Comparison of ENCODE assay signal across 8 mouse cellular contexts in the genomic region with DNA sequence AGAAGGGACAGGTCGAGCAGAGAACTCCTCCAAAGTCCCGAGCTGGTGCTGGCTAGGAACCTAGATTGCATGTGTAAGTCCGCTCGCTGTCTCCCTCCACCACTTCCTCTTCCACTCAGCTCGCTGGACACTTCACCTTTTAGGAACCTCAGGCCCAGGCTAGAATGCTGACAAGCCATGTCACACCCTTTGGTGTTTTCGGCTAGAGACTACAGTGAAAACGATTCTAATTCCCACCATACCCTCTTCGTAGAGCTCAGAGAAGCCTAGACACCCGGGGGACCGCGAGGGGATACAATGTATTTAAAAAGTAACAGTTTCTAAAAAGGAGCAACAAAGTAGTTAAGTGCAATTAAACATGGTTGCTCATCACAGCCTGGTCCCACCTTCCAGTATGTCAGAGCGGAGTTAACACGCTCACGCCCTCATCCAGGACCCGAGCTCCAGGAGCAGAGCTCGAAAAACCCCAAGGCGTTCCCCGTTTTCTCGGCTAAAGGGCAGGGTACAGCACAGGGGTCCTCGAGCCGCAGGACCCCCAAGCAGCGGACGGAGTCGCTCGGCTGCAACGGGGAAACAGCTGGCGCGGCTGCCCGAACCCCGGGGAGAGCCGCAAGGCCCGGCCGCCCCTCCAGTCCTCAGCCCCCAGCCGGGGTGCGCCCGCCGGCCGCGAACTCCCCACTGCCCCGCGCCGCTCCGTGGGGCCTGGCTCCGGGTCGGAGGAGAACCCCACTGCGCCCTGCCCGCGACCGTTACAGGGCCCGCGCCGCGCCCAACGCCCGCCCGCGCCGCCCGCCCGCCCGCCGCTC. TPM values are rescaled to one million over a fixed set of nuclear protein-coding genes. Genes with fewer than 3 reads are reported as not detected.
DNase-seq lines count a peak whose midpoint lies in the region; ATAC-seq and TF ChIP-seq lines count a peak whose summit lies in the region.

No protein-coding gene starts in this region.

- no peaks in the 10 kb centered on the region for H3K27me3 ChIP-seq in hindbrain, postnatal 0 days (ENCODE audit: insufficient read depth, low read length)
- no peaks in the 10 kb centered on the region for H3K27me3 ChIP-seq in liver, embryonic 13.5 days
- H3K27me3 ChIP-seq in myocyte (ENCODE audit: control insufficient read depth, insufficient read depth, insufficient read length) = no peaks in the 10 kb centered on the region

- TF ChIP-seq POLR2A in embryonic fibroblast, embryonic 13.5 days (IDR thresholded peaks at IDR 0.05; ENCODE audit: low read depth, low read length) = no peak
- TF ChIP-seq POLR2A in myocyte (IDR thresholded peaks at IDR 0.05; ENCODE audit: insufficient read length, low read depth) = no peak

- H3K9ac ChIP-seq in hindbrain, postnatal 0 days (replicated peaks; ENCODE audit: low read length) = peak overlapping the region; percentile 98
- H3K9ac ChIP-seq in liver, embryonic 13.5 days = peak overlapping the region; percentile 94

- peak; percentile 38 to 42 for DNase-seq in heart, adult 18-20 months
- DNase-seq in heart, postnatal 25 days (ENCODE audit: low spot score) = no peak
- DNase-seq in MN1 (ENCODE audit: low spot score) = peak; percentile 65
- DNase-seq in hindbrain, postnatal 0 days (ENCODE audit: low spot score) = peak; percentile 11
- DNase-seq in liver, embryonic 13.5 days = peak; percentile 36
- DNase-seq in thymus, postnatal 25 days = no peak

- H3K27ac ChIP-seq in embryonic fibroblast, embryonic 13.5 days (ENCODE audit: insufficient read depth, low read length) = peak overlapping the region; percentile 9; the same call in 1 of the 2 replicates
- peak overlapping the region; percentile 82 for H3K27ac ChIP-seq in hindbrain, postnatal 0 days
- H3K27ac ChIP-seq in liver, embryonic 13.5 days = peak overlapping the region; percentile 94

- TF ChIP-seq CTCF in embryonic fibroblast, embryonic 13.5 days (IDR thresholded peaks at IDR 0.05; ENCODE audit: borderline replicate concordance, insufficient read depth, low read length) = no peak
- TF ChIP-seq CTCF in hindbrain, postnatal 0 days (IDR thresholded peaks at IDR 0.05; ENCODE audit: low read depth) = no peak

- peak; percentile 78 for ATAC-seq in hindbrain, postnatal 0 days
- peak; percentile 69 for ATAC-seq in liver, embryonic 13.5 days (ENCODE audit: low read depth)

- H3ac ChIP-seq in myocyte (ENCODE audit: control insufficient read depth, insufficient read length) = peak overlapping the region; percentile 69

- no peaks in the 10 kb centered on the region for H3K36me3 ChIP-seq in hindbrain, postnatal 0 days (ENCODE audit: insufficient read depth, low read length)
- peaks cover 17% of the 10 kb centered on the region for H3K36me3 ChIP-seq in liver, embryonic 13.5 days
- H3K36me3 ChIP-seq in myocyte (ENCODE audit: control insufficient read depth, insufficient read depth) = no peaks in the 10 kb centered on the region

- under 1% methylated on average over 49 of the region's 62 CpGs for WGBS in hindbrain, postnatal 0 days
- WGBS in liver, embryonic 13.5 days (ENCODE audit: insufficient replicate concordance) = under 1% methylated on average over 33 of the region's 62 CpGs

- no peaks in the 10 kb centered on the region for H3K9me3 ChIP-seq in hindbrain, postnatal 0 days (ENCODE audit: low read length)
- H3K9me3 ChIP-seq in liver, embryonic 13.5 days (replicated peaks) = no peaks in the 10 kb centered on the region

- intact Hi-C loops in heart, postnatal 25 days (cut with DNase I) = loop anchor here (2.0 kb wide), 1 partner anchor 32 kb away; the partner anchor contains the start of gene Rpl11

- H3K4me1 ChIP-seq in embryonic fibroblast, embryonic 13.5 days (ENCODE audit: control insufficient read depth, insufficient read depth, low read length) = peaks cover 9% of the 10 kb centered on the region
- peaks cover 5% of the 10 kb centered on the region; the same call in 1 of the 2 replicates for H3K4me1 ChIP-seq in hindbrain, postnatal 0 days (ENCODE audit: insufficient read depth, low read length)
- peaks cover 45% of the 10 kb centered on the region for H3K4me1 ChIP-seq in liver, embryonic 13.5 days (replicated peaks)

- peak overlapping the region; percentile 98 for H3K4me3 ChIP-seq in embryonic fibroblast, embryonic 13.5 days (ENCODE audit: insufficient read depth, low read length)
- peak overlapping the region; percentile 98 for H3K4me3 ChIP-seq in hindbrain, postnatal 0 days (ENCODE audit: low read length)
- H3K4me3 ChIP-seq in liver, embryonic 13.5 days (replicated peaks) = peak overlapping the region; percentile 79
- peak overlapping the region; percentile 80 for H3K4me3 ChIP-seq in myocyte

- H3K4me2 ChIP-seq in hindbrain, postnatal 0 days (ENCODE audit: low read depth, low read length) = peak overlapping the region; percentile 98
- H3K4me2 ChIP-seq in liver, embryonic 13.5 days = peak overlapping the region; percentile 83
- H3K4me2 ChIP-seq in myocyte (ENCODE audit: low read depth) = peak overlapping the region; percentile 92

- peaks cover 52% of the 10 kb centered on the region for H3K79me2 ChIP-seq in myocyte (ENCODE audit: control insufficient read depth, insufficient read depth)

TF ChIP-seq in myocyte, 11 proteins besides CTCF, POLR2A, EP300 and RAD21:
- no peak for TF ChIP-seq TCF3 (IDR thresholded peaks at IDR 0.05; ENCODE audit: insufficient read length, low read depth)
- TF ChIP-seq MAX (IDR thresholded peaks at IDR 0.05; ENCODE audit: low read depth) = no peak
- TF ChIP-seq E2F4 (IDR thresholded peaks at IDR 0.05; ENCODE audit: insufficient read depth) = no peak
- TF ChIP-seq POLR2AphosphoS2 (IDR thresholded peaks at IDR 0.05; ENCODE audit: insufficient read length, low read depth) = no peak
- no peak for TF ChIP-seq CEBPB (IDR thresholded peaks at IDR 0.05; ENCODE audit: insufficient read depth, poor library complexity, severe bottlenecking)
- TF ChIP-seq MYOG (IDR thresholded peaks at IDR 0.05; ENCODE audit: control insufficient read depth in 1 of 3, insufficient read depth in 1 of 3, insufficient read length in 2 of 3, low read depth in 2 of 3) = no peak
- no peak for TF ChIP-seq SRF (IDR thresholded peaks at IDR 0.05; ENCODE audit: control insufficient read depth, insufficient read length, low read depth)
- TF ChIP-seq MYOD1 (IDR thresholded peaks at IDR 0.05; ENCODE audit: control insufficient read depth in 1 of 3, insufficient read length in 2 of 3, low read depth in 2 of 3) = no peak
- TF ChIP-seq TCF12 (IDR thresholded peaks at IDR 0.05; ENCODE audit: insufficient read depth, poor library complexity, severe bottlenecking) = no peak

RNA-seq across cellular contexts. Expression of gene Eloa, which starts 0.6 kb away (rescaled TPM):
- 10 to 100 TPM; 33.8 to 34.4 TPM for total RNA-seq in heart, adult 18-20 months (2021)
- total RNA-seq in heart, postnatal 25 days (2021) = 10 to 100 TPM; 32.8 to 34.4 TPM
- polyA plus RNA-seq in embryonic fibroblast, embryonic 13.5 days (2011; ENCODE audit: insufficient read length, low read depth, missing spikeins) = 39.8 and 43.8 TPM in 2 replicates
- total RNA-seq in hindbrain, postnatal 0 days (2014; rRNA removed) = 20.9 and 26.5 TPM in 2 replicates
- polyA plus RNA-seq in hindbrain, postnatal 0 days (2015; fragmentation: Nextera tagmentation; extraction: Ambion mirVana) = 19.7 and 19.8 TPM in 2 replicates
- polyA plus RNA-seq in liver, embryonic 13.5 days (2015; fragmentation: Nextera tagmentation; extraction: Ambion mirVana) = 27.7 and 35.1 TPM in 2 replicates
- polyA plus RNA-seq in myocyte (2012; fragmentation: generic; extraction: Trizol) = 17.2 TPM

RNA-seq across cellular contexts. Expression of gene Rpl11, which starts 32.3 kb away (rescaled TPM):
- total RNA-seq in heart, adult 18-20 months (2021) = 100 to 1,000 TPM; 285 to 315 TPM
- 100 to 1,000 TPM; 230 to 252 TPM for total RNA-seq in heart, postnatal 25 days (2021)
- 1,040 and 1,174 TPM in 2 replicates for polyA plus RNA-seq in embryonic fibroblast, embryonic 13.5 days (2011; ENCODE audit: insufficient read length, low read depth, missing spikeins)
- 765 and 914 TPM in 2 replicates for total RNA-seq in hindbrain, postnatal 0 days (2014; rRNA removed)
- polyA plus RNA-seq in hindbrain, postnatal 0 days (2015; fragmentation: Nextera tagmentation; extraction: Ambion mirVana) = 297 and 312 TPM in 2 replicates
- 341 and 377 TPM in 2 replicates for polyA plus RNA-seq in liver, embryonic 13.5 days (2015; fragmentation: Nextera tagmentation; extraction: Ambion mirVana)
- polyA plus RNA-seq in myocyte (2012; fragmentation: generic; extraction: Trizol) = 1,551 TPM

RNA-seq across cellular contexts. Expression of gene Pithd1, which starts 33.9 kb away (rescaled TPM):
- total RNA-seq in heart, adult 18-20 months (2021) = 10 to 100 TPM; 22.1 to 25.1 TPM
- total RNA-seq in heart, postnatal 25 days (2021) = 10 to 100 TPM; 16.0 to 18.0 TPM
- polyA plus RNA-seq in embryonic fibroblast, embryonic 13.5 days (2011; ENCODE audit: insufficient read length, low read depth, missing spikeins) = 17.5 and 22.1 TPM in 2 replicates
- 53.2 and 60.2 TPM in 2 replicates for total RNA-seq in hindbrain, postnatal 0 days (2014; rRNA removed)
- 84.5 and 85.7 TPM in 2 replicates for polyA plus RNA-seq in hindbrain, postnatal 0 days (2015; fragmentation: Nextera tagmentation; extraction: Ambion mirVana)
- polyA plus RNA-seq in liver, embryonic 13.5 days (2015; fragmentation: Nextera tagmentation; extraction: Ambion mirVana) = 99.8 and 111 TPM in 2 replicates
- polyA plus RNA-seq in myocyte (2012; fragmentation: generic; extraction: Trizol) = 35.2 TPM

RNA-seq across cellular contexts. Expression of gene Lypla2, which starts 48.5 kb away (rescaled TPM):
- 10 to 100 TPM; 36.6 to 37.8 TPM for total RNA-seq in heart, adult 18-20 months (2021)
- total RNA-seq in heart, postnatal 25 days (2021) = 10 to 100 TPM; 34.6 to 37.6 TPM
- polyA plus RNA-seq in embryonic fibroblast, embryonic 13.5 days (2011; ENCODE audit: insufficient read length, low read depth, missing spikeins) = 31.6 and 35.5 TPM in 2 replicates
- total RNA-seq in hindbrain, postnatal 0 days (2014; rRNA removed) = 135 and 172 TPM in 2 replicates
- polyA plus RNA-seq in hindbrain, postnatal 0 days (2015; fragmentation: Nextera tagmentation; extraction: Ambion mirVana) = 183 and 186 TPM in 2 replicates
- polyA plus RNA-seq in liver, embryonic 13.5 days (2015; fragmentation: Nextera tagmentation; extraction: Ambion mirVana) = 48.9 and 49.7 TPM in 2 replicates
- polyA plus RNA-seq in myocyte (2012; fragmentation: generic; extraction: Trizol) = 60.9 TPM

RNA-seq across cellular contexts. Expression of gene Gale, which starts 57.4 kb away (rescaled TPM):
- 1 to 10 TPM; 1.8 to 2.7 TPM for total RNA-seq in heart, adult 18-20 months (2021)
- total RNA-seq in heart, postnatal 25 days (2021) = 1 to 10 TPM; 1.8 to 2.5 TPM
- polyA plus RNA-seq in embryonic fibroblast, embryonic 13.5 days (2011; ENCODE audit: insufficient read length, low read depth, missing spikeins) = 12.7 and 18.0 TPM in 2 replicates
- total RNA-seq in hindbrain, postnatal 0 days (2014; rRNA removed) = 36.2 and 41.2 TPM in 2 replicates
- 39.8 and 40.2 TPM in 2 replicates for polyA plus RNA-seq in hindbrain, postnatal 0 days (2015; fragmentation: Nextera tagmentation; extraction: Ambion mirVana)
- 35.6 and 35.7 TPM in 2 replicates for polyA plus RNA-seq in liver, embryonic 13.5 days (2015; fragmentation: Nextera tagmentation; extraction: Ambion mirVana)
- 51.3 TPM for polyA plus RNA-seq in myocyte (2012; fragmentation: generic; extraction: Trizol)

Comparison
In these comparisons a context has a peak if more than half of its experiments do, and no peak if none do; other contexts are left out.
1. DNase-seq: peak in heart, adult 18-20 months (2 of 2), MN1 (single experiment), hindbrain, postnatal 0 days (single experiment) and liver, embryonic 13.5 days (single experiment); none in heart, postnatal 25 days (single experiment) and thymus, postnatal 25 days (single experiment).
2. H3K27ac ChIP-seq: peak in every context shown above with its lines; median percentile 94 in liver, embryonic 13.5 days; 82 in hindbrain, postnatal 0 days; 9 in embryonic fibroblast, embryonic 13.5 days.
3. Peak in every context shown above with its lines, with median percentiles within 50 percentile points of each other: H3K4me3 ChIP-seq and H3K4me2 ChIP-seq.